Mouse (Mus musculus) heart, embryonic 11.5 days (tissue): ENCODE results near the gene Nrgn. TPM values are rescaled to one million over a fixed set of nuclear protein-coding genes. Genes with fewer than 3 reads are reported as not detected.
A peak's percentile ranks its signal among the peaks of the same experiment; 100 is the strongest.

ENCODE experiments used
- ATAC-seq: fragments of 200-750 bp; cut with Nextera tagmentation; replicated peaks from 2 replicates; pipeline ENCODE4 v1.8.0; 2017; ENCODE audit warnings: moderate library complexity; ENCODE audit not compliant: insufficient number of reproducible peaks, low FRiP score, low TSS enrichment
- H3K27ac ChIP-seq: fragments of 300-500 bp; sonication (generic); 2 replicates; pipeline ENCODE4 v1.5.1; 2014; ENCODE audit warnings: mild to moderate bottlenecking, low read depth, low read length
- H3K27me3 ChIP-seq: fragments of 300-500 bp; sonication (generic); 2 replicates; pipeline ENCODE4 v1.6.1; 2014; ENCODE audit warnings: mild to moderate bottlenecking, low read length, mixed read lengths; ENCODE audit not compliant: control insufficient read depth, insufficient read depth
- H3K36me3 ChIP-seq: fragments of 300-500 bp; sonication (generic); 2 replicates; pipeline ENCODE4 v1.6.1; 2014; ENCODE audit warnings: mild to moderate bottlenecking, low read length, moderate library complexity, mixed read lengths; ENCODE audit not compliant: control insufficient read depth, insufficient read depth
- H3K4me1 ChIP-seq: fragments of 300-500 bp; sonication (generic); 2 replicates; pipeline ENCODE4 v1.6.1; 2014; ENCODE audit warnings: low read length; ENCODE audit not compliant: control insufficient read depth, insufficient read depth
- H3K4me2 ChIP-seq: fragments of 300-500 bp; sonication (generic); 2 replicates; pipeline ENCODE4 v1.6.1; 2014; ENCODE audit warnings: mild to moderate bottlenecking, moderate library complexity
- H3K4me3 ChIP-seq: fragments of 300-500 bp; sonication (generic); 2 replicates; pipeline ENCODE4 v1.5.1; 2014; ENCODE audit warnings: low read depth, low read length
- H3K9ac ChIP-seq: fragments of 300-500 bp; sonication (generic); 2 replicates; pipeline ENCODE4 v1.6.1; 2014; ENCODE audit warnings: mild to moderate bottlenecking, low read depth, low read length, moderate library complexity
- H3K9me3 ChIP-seq: fragments of 300-500 bp; sonication (generic); replicated peaks from 2 replicates; pipeline ENCODE4 v1.6.1; 2016; ENCODE audit warnings: low read length; ENCODE audit not compliant: control insufficient read depth
- WGBS: fragments of 180-500 bp; shearing (Covaris S2); extraction: QIAGEN DNeasy Blood & Tissue Kit; methylation state at CpG from one replicate; pipeline ENCODE4 v1.1.7; 2014; ENCODE audit not compliant: insufficient replicate concordance; 5-methylcytosine and 5-hydroxymethylcytosine counted together
- polyA plus RNA-seq: library from polyadenylated mRNA; unstranded; fragments of >200 nt; fragmentation: Nextera tagmentation; extraction: Ambion mirVana; gene quantifications from 2 replicates; pipeline ENCODE4 v1.2.1, GENCODE M21; 2014

Nrgn gene
- 4.8 and 5.2 TPM in 2 replicates for polyA plus RNA-seq

GRCm38 (mm10) chr9:37552536-37553293 lies at the start of gene Nrgn:
TSS of gene Nrgn (minus strand) at chr9:37552904.
- ATAC-seq = peak; percentile 80
- no peaks in the 10 kb centered on the region for H3K36me3 ChIP-seq
- H3K9me3 ChIP-seq = no peaks in the 10 kb centered on the region
- peak within 1 kb of the TSS; percentile 58 for H3K9ac ChIP-seq
- H3K27ac ChIP-seq = no peak within 1 kb of the TSS
- H3K4me2 ChIP-seq = peak within 1 kb of the TSS; percentile 83
- 5% methylated on average over 31 of the region's 31 CpGs for WGBS
- peaks cover 40% of the 10 kb centered on the region for H3K27me3 ChIP-seq
- peaks cover 22% of the 10 kb centered on the region for H3K4me1 ChIP-seq
- H3K4me3 ChIP-seq = peak within 1 kb of the TSS; percentile 42

- no peaks in the 10 kb centered on the region for H3K9me3 ChIP-seq
- 87% methylated on average over 2 of the region's 2 CpGs for WGBS
- ATAC-seq = no peak
- no peaks in the 10 kb centered on the region for H3K27me3 ChIP-seq
- no peak overlapping the region for H3K4me2 ChIP-seq
- no peaks in the 10 kb centered on the region for H3K4me1 ChIP-seq
- no peak overlapping the region for H3K4me3 ChIP-seq
- H3K9ac ChIP-seq = no peak overlapping the region
- H3K27ac ChIP-seq = no peak overlapping the region
- H3K36me3 ChIP-seq = no peaks in the 10 kb centered on the region
Measured at GRCm38 (mm10) chr9:37600538-37601205, 48.0 kb upstream of the Nrgn start.

GRCm38 (mm10) chr9:37598637-37599036 lies 45.9 kb upstream of the Nrgn start:
- WGBS = 83% methylated on average over 2 of the region's 2 CpGs
- Histone ChIP-seq H3K9ac (no peak overlapping the region), H3K4me2 (no peak overlapping the region), H3K4me3 (no peak overlapping the region), H3K27me3 (no peaks in the 10 kb centered on the region), H3K27ac (no peak overlapping the region), H3K9me3 (no peaks in the 10 kb centered on the region), H3K4me1 (no peaks in the 10 kb centered on the region), H3K36me3 (no peaks in the 10 kb centered on the region)
- no peak for ATAC-seq

- Histone ChIP-seq H3K27me3 (no peaks in the 10 kb centered on the region), H3K4me1 (no peaks in the 10 kb centered on the region), H3K4me2 (no peak overlapping the region), H3K9ac (no peak overlapping the region), H3K9me3 (no peaks in the 10 kb centered on the region), H3K4me3 (no peak overlapping the region), H3K36me3 (no peaks in the 10 kb centered on the region), H3K27ac (no peak overlapping the region)
- no peak for ATAC-seq
- WGBS = 73% methylated on average over 1 of the region's 1 CpGs
Measured at GRCm38 (mm10) chr9:37595570-37595969, 42.9 kb upstream of the Nrgn start.

GRCm38 (mm10) chr9:37593690-37594089 lies 41.0 kb upstream of the Nrgn start:
- no peak overlapping the region for H3K27ac ChIP-seq
- no peaks in the 10 kb centered on the region for H3K4me1 ChIP-seq
- H3K9ac ChIP-seq = no peak overlapping the region
- WGBS = 75% methylated on average over 3 of the region's 3 CpGs
- no peaks in the 10 kb centered on the region for H3K36me3 ChIP-seq
- no peak overlapping the region for H3K4me3 ChIP-seq
- H3K27me3 ChIP-seq = no peaks in the 10 kb centered on the region
- H3K4me2 ChIP-seq = no peak overlapping the region
- H3K9me3 ChIP-seq = no peaks in the 10 kb centered on the region
- ATAC-seq = no peak

GRCm38 (mm10) chr9:37592633-37593032 lies 39.9 kb upstream of the Nrgn start:
- H3K27me3 ChIP-seq = no peaks in the 10 kb centered on the region
- H3K4me1 ChIP-seq = no peaks in the 10 kb centered on the region
- no peak overlapping the region for H3K4me2 ChIP-seq
- H3K4me3 ChIP-seq = no peak overlapping the region
- H3K9ac ChIP-seq = peak overlapping the region; percentile 10; the same call in 1 of the 2 replicates
- H3K36me3 ChIP-seq = no peaks in the 10 kb centered on the region
- no peak for ATAC-seq
- H3K9me3 ChIP-seq = no peaks in the 10 kb centered on the region
- 46% methylated on average over 6 of the region's 6 CpGs for WGBS
- no peak overlapping the region for H3K27ac ChIP-seq

- Histone ChIP-seq H3K27me3 (no peaks in the 10 kb centered on the region), H3K4me2 (no peak overlapping the region), H3K27ac (no peak overlapping the region), H3K9ac (no peak overlapping the region), H3K4me3 (no peak overlapping the region), H3K36me3 (no peaks in the 10 kb centered on the region), H3K4me1 (no peaks in the 10 kb centered on the region), H3K9me3 (no peaks in the 10 kb centered on the region)
- 56% methylated on average over 2 of the region's 2 CpGs for WGBS
- no peak for ATAC-seq
Measured at GRCm38 (mm10) chr9:37592025-37592424, 39.3 kb upstream of the Nrgn start.

- ATAC-seq = no peak
- Histone ChIP-seq H3K4me2 (no peak overlapping the region), H3K27ac (no peak overlapping the region), H3K9ac (no peak overlapping the region), H3K36me3 (no peaks in the 10 kb centered on the region), H3K4me1 (no peaks in the 10 kb centered on the region), H3K27me3 (no peaks in the 10 kb centered on the region), H3K9me3 (no peaks in the 10 kb centered on the region), H3K4me3 (no peak overlapping the region)
- 81% methylated on average over 4 of the region's 4 CpGs for WGBS
Measured at GRCm38 (mm10) chr9:37590381-37590780, 37.7 kb upstream of the Nrgn start.
